Mouse (Mus musculus): ENCODE results near the gene Fam104a. TPM values are rescaled to one million over a fixed set of nuclear protein-coding genes. Genes with fewer than 3 reads are reported as not detected.

Fam104a gene
- total RNA-seq (2014; rRNA removed): 29.5 and 30.1 TPM in 2 replicates
- polyA plus RNA-seq (2015; fragmentation: Nextera tagmentation; extraction: Ambion mirVana): 46.3 and 48.7 TPM in 2 replicates

DNA sequence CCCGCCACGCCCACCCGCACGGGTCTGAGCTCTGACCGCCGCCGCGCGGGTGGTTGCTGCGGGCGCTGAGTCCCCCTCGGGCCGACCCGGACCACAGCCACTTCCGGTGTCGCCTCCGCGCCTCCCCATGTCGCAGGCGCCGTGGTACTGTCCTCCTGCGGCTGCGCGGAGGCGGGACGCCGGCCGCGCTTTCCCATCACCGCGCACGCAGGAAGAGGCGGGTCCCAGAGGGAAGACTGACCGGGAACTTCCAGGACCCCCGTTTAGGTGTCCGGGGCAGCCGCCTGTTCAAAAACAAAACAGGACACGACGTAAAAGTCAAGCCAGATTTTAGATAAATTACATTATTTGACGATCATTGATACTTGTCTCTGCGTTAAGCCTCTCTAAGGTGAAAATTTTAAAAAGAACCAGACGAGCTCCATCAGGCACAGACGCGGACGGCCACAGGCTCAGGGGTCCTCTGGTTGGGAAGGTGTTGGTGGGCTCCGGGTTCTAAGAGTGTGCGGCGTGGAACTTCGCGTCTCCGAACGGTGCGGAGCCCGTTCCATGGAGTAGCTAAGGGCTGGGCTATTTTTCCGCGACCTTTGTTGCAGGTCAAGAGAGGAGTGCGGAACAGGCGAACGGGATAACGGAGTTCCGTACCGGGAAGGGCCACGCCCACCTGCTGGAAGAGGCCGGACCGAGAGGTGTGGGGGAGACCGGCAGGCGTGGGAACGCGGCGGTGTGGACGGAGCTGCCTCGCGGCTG is at the start of gene Fam104a, which contains the start of gene D11Wsu47e:
TSS of gene Fam104a (minus strand) at position 199 of the 750 bp plus-strand sequence.
TSS of gene D11Wsu47e (plus strand) at position 456 of the 750 bp plus-strand sequence.
- Histone ChIP-seq H3K27me3 (ENCODE audit: insufficient read depth, low read length) (no peaks in the 10 kb centered on the region), H3K27ac (ENCODE audit: low read depth, low read length) (peak within 1 kb of the TSS; percentile 92), H3K4me2 (ENCODE audit: low read depth, low read length, poor library complexity, severe bottlenecking) (peak within 1 kb of the TSS; percentile 97), H3K9ac (replicated peaks; ENCODE audit: low read length, poor library complexity, severe bottlenecking) (peak within 1 kb of the TSS; percentile 92), H3K4me3 (ENCODE audit: low read depth, low read length) (peak within 1 kb of the TSS; percentile 94), H3K4me1 (ENCODE audit: insufficient read depth, low read length) (peaks cover 12% of the 10 kb centered on the region), H3K9me3 (ENCODE audit: low read length) (no peaks in the 10 kb centered on the region), H3K36me3 (ENCODE audit: insufficient read depth, low read length) (peaks cover 15% of the 10 kb centered on the region)
- TF ChIP-seq CTCF (IDR thresholded peaks at IDR 0.05): no peak
- ATAC-seq (ENCODE audit: low FRiP score) (peak; percentile 94), DNase-seq (ENCODE audit: low spot score) (peak; percentile 97)
- WGBS: under 1% methylated on average over 68 of the region's 73 CpGs

DNA sequence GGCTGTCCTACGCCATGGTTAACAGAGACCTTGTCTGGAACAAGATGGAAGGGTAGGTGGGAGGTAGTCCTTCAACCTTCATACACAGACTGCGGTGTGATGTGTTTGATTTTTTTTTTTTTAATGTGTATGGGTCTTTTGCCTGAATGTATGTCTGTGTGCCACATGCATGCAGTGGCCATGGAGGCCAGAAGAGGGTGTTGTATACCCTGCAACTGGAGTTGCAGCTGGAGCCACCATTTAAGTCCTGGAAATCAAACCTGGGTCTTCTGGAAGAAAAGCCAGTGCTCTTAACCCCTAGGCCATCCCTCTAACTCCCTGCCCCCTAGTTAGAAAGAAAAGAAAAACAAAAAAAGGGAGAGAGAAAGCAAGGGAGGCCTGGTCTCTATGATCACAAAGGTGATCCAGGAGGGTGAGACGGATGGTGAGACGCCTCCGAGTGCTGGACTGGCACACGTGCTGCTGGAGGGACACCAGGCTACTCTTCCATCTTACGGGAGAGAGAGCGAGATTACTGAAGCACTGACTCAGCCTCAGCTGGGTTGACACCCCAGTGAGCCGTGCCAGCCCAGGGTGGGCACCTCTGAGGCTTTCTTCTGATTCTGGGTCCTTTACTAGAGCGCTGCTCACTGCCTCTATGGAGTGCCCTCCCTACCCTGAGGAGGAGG is 48.1 kb upstream of the Fam104a start:
- no peak overlapping the region for H3K9ac ChIP-seq (replicated peaks; ENCODE audit: low read length, poor library complexity, severe bottlenecking)
- no peaks in the 10 kb centered on the region for H3K4me1 ChIP-seq (ENCODE audit: insufficient read depth, low read length)
- H3K27me3 ChIP-seq (ENCODE audit: insufficient read depth, low read length): no peaks in the 10 kb centered on the region
- WGBS: 95% methylated on average over 10 of the region's 10 CpGs
- no peak overlapping the region for H3K4me2 ChIP-seq (ENCODE audit: low read depth, low read length, poor library complexity, severe bottlenecking)
- no peak for DNase-seq (ENCODE audit: low spot score)
- H3K9me3 ChIP-seq (ENCODE audit: low read length): no peaks in the 10 kb centered on the region
- peaks cover 22% of the 10 kb centered on the region for H3K36me3 ChIP-seq (ENCODE audit: insufficient read depth, low read length)
- no peak overlapping the region for H3K4me3 ChIP-seq (ENCODE audit: low read depth, low read length)
- no peak for ATAC-seq (ENCODE audit: low FRiP score)
- no peak overlapping the region for H3K27ac ChIP-seq (ENCODE audit: low read depth, low read length)
- peak; percentile 15 for TF ChIP-seq CTCF (IDR thresholded peaks at IDR 0.05)

GRCm38 (mm10) chr11:113730879-113731278 is 46.9 kb upstream of the Fam104a start:
- H3K27me3 ChIP-seq (ENCODE audit: insufficient read depth, low read length): no peaks in the 10 kb centered on the region
- no peak overlapping the region for H3K9ac ChIP-seq (replicated peaks; ENCODE audit: low read length, poor library complexity, severe bottlenecking)
- no peaks in the 10 kb centered on the region for H3K9me3 ChIP-seq (ENCODE audit: low read length)
- ATAC-seq (ENCODE audit: low FRiP score): no peak
- WGBS: 79% methylated on average over 3 of the region's 3 CpGs
- H3K4me1 ChIP-seq (ENCODE audit: insufficient read depth, low read length): no peaks in the 10 kb centered on the region
- H3K27ac ChIP-seq (ENCODE audit: low read depth, low read length): no peak overlapping the region
- DNase-seq (ENCODE audit: low spot score): no peak
- H3K4me2 ChIP-seq (ENCODE audit: low read depth, low read length, poor library complexity, severe bottlenecking): no peak overlapping the region
- TF ChIP-seq CTCF (IDR thresholded peaks at IDR 0.05): no peak
- H3K4me3 ChIP-seq (ENCODE audit: low read depth, low read length): no peak overlapping the region
- H3K36me3 ChIP-seq (ENCODE audit: insufficient read depth, low read length): peaks cover 31% of the 10 kb centered on the region

GRCm38 (mm10) chr11:113729917-113730316 is 46.0 kb upstream of the Fam104a start:
- Histone ChIP-seq H3K27ac (ENCODE audit: low read depth, low read length) (no peak overlapping the region), H3K4me3 (ENCODE audit: low read depth, low read length) (no peak overlapping the region), H3K4me1 (ENCODE audit: insufficient read depth, low read length) (no peaks in the 10 kb centered on the region), H3K27me3 (ENCODE audit: insufficient read depth, low read length) (no peaks in the 10 kb centered on the region), H3K36me3 (ENCODE audit: insufficient read depth, low read length) (peaks cover 31% of the 10 kb centered on the region), H3K9me3 (ENCODE audit: low read length) (no peaks in the 10 kb centered on the region), H3K9ac (replicated peaks; ENCODE audit: low read length, poor library complexity, severe bottlenecking) (no peak overlapping the region), H3K4me2 (ENCODE audit: low read depth, low read length, poor library complexity, severe bottlenecking) (no peak overlapping the region)
- TF ChIP-seq CTCF (IDR thresholded peaks at IDR 0.05): no peak
- WGBS: 63% methylated on average over 8 of the region's 8 CpGs
- ATAC-seq (ENCODE audit: low FRiP score) (no peak), DNase-seq (ENCODE audit: low spot score) (no peak)

DNA sequence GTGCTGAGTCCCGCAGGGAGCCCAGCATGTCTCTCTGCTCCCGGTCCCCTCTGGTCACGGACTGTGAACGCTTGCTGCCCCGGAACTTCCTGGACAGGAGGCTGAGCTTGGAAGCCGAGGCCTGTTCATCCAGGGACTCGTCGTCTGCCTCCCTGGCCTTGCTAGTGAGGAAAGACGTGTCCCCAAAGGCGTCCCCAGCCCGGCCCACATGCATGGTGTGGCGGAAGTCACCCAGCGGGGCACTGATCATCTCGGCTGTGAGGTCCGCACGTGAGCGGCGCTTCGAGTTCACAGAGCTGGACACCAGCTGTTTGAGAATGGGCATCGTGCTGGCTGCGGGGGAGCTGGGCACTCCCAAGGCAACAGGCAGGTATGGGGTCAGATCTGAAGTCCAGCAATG is 45.3 kb upstream of the Fam104a start:
- no peak for TF ChIP-seq CTCF (IDR thresholded peaks at IDR 0.05)
- WGBS: 78% methylated on average over 21 of the region's 21 CpGs
- H3K27ac ChIP-seq (ENCODE audit: low read depth, low read length): no peak overlapping the region

DNA sequence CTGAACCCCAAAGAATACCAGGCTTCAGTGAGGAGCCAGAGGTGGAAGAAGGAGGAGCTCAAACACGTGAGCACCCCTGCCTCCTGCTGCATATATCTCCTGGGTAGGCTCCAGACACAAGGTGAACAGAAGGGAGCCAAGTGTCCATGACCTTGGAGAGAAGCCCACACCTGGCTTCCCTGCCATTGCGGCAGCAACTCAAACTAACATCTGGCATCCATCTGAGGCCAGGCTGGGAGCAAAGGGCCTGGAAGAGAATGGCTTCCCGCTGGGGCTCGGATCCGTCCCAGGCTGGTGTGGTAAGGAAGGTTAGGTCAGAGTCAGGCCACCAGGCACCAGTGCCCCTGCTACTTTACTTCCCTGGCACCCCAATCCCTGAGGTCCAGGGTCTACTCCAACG is 44.0 kb upstream of the Fam104a start:
- ATAC-seq (ENCODE audit: low FRiP score) (no peak), DNase-seq (ENCODE audit: low spot score) (no peak)
- Histone ChIP-seq H3K27me3 (ENCODE audit: insufficient read depth, low read length) (no peaks in the 10 kb centered on the region), H3K27ac (ENCODE audit: low read depth, low read length) (no peak overlapping the region; the same call in 1 of the 2 replicates), H3K4me2 (ENCODE audit: low read depth, low read length, poor library complexity, severe bottlenecking) (no peak overlapping the region), H3K4me3 (ENCODE audit: low read depth, low read length) (no peak overlapping the region), H3K9me3 (ENCODE audit: low read length) (no peaks in the 10 kb centered on the region), H3K36me3 (ENCODE audit: insufficient read depth, low read length) (peaks cover 31% of the 10 kb centered on the region), H3K4me1 (ENCODE audit: insufficient read depth, low read length) (no peaks in the 10 kb centered on the region), H3K9ac (replicated peaks; ENCODE audit: low read length, poor library complexity, severe bottlenecking) (no peak overlapping the region)
- 76% methylated on average over 6 of the region's 6 CpGs for WGBS
- TF ChIP-seq CTCF (IDR thresholded peaks at IDR 0.05): no peak

More for the DNA sequence above, 45.3 kb upstream of the Fam104a start:
- H3K36me3 ChIP-seq (ENCODE audit: insufficient read depth, low read length): peaks cover 31% of the 10 kb centered on the region
- H3K9me3 ChIP-seq (ENCODE audit: low read length): no peaks in the 10 kb centered on the region
- H3K4me2 ChIP-seq (ENCODE audit: low read depth, low read length, poor library complexity, severe bottlenecking): no peak overlapping the region
- no peak overlapping the region for H3K9ac ChIP-seq (replicated peaks; ENCODE audit: low read length, poor library complexity, severe bottlenecking)
- no peak for DNase-seq (ENCODE audit: low spot score)
- no peaks in the 10 kb centered on the region for H3K27me3 ChIP-seq (ENCODE audit: insufficient read depth, low read length)
- ATAC-seq (ENCODE audit: low FRiP score): no peak
- no peaks in the 10 kb centered on the region for H3K4me1 ChIP-seq (ENCODE audit: insufficient read depth, low read length)
- no peak overlapping the region for H3K4me3 ChIP-seq (ENCODE audit: low read depth, low read length)

Data from midbrain, postnatal 0 days (tissue).